Mouse (Mus musculus) activated CD4-positive, CD25-positive, alpha-beta regulatory T cell, adult 9 weeks (primary cell): ENCODE results near the gene Gm2026. TPM values are rescaled to one million over a fixed set of nuclear protein-coding genes. Genes with fewer than 3 reads are reported as not detected.

ENCODE experiments used
- polyA plus RNA-seq: library from polyadenylated mRNA; unstranded; fragments of 100-300 nt; shearing (Covaris generic); gene quantifications from one replicate; pipeline ENCODE4 v1.2.1, GENCODE M21; 2017

The Gm2026 gene
- 9.8 TPM for polyA plus RNA-seq

DNA sequence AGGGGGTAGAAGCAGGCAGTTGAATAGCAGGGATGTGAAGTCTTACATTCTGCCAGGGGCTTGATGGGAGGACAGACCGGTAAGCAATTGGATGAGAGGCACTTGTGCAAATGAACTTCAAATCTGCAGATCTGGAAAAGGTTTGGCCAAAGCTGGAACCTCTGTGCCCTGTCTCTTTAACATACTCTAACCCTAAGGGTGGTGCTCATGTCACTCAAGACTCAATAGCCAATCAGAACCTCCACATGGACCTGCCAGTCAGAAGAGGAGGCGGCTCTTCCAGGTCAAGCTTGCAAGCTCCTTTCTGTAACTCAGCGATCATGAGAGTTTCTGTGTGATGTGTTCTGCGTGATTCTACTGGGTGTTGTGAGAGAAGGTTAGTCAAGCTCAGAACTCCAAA lies at the start of gene Gm2026:
Gene Gm2026 (plus strand): TSS at position 301 of the 400 bp plus-strand sequence.

DNA sequence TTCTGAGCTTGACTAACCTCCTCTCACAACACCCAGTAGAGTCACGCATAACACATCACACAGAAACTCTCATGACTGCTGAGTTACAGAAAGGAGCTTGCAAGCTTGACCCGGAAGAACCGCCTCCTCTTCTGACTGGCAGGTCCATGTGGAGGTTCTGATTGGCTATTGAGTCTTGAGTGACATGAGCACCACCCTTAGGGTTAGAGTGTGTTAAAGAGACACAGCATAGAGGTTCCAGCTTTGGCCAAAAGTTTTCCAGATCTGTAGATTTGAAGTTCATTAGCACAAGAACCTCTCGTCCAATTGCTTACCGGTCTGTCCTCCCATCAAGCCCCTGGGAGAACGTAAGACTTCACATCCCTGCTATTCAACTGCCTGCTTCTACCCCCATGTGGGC lies 34.1 kb upstream of the Gm2026 start, which contains the start of gene Zfp966:
Gene Zfp966 (minus strand): TSS at position 101 of the 400 bp plus-strand sequence.

Other genes starting within 250 kb of the Gm2026 start
- gene Gm2007, start 223.8 kb upstream of the Gm2026 start, polyA plus RNA-seq: 11.4 TPM
- gene Gm14288, start 164.2 kb upstream of the Gm2026 start, polyA plus RNA-seq: not detected
- gene Gm6710, start 96.1 kb upstream of the Gm2026 start, polyA plus RNA-seq: 4.8 TPM
- gene Zfp966, start 34.2 kb upstream of the Gm2026 start, polyA plus RNA-seq: 7.9 TPM
- not detected for gene Gm2004, start 184.5 kb downstream of the Gm2026 start, polyA plus RNA-seq